Mouse (Mus musculus) liver, embryonic 14.5 days (tissue): ENCODE results near the gene Pdpr.

Experiments
- CTCF ChIP-seq: IDR thresholded peaks from 2 replicates; pipeline ENCODE4 v1.5.1; 2016; ENCODE audit warnings: antibody characterized with exemption, low read depth, control low read depth
- EP300 ChIP-seq: IDR thresholded peaks from 2 replicates; pipeline ENCODE4 v1.6.1; 2016; ENCODE audit warnings: antibody characterized with exemption, low read depth

DNA sequence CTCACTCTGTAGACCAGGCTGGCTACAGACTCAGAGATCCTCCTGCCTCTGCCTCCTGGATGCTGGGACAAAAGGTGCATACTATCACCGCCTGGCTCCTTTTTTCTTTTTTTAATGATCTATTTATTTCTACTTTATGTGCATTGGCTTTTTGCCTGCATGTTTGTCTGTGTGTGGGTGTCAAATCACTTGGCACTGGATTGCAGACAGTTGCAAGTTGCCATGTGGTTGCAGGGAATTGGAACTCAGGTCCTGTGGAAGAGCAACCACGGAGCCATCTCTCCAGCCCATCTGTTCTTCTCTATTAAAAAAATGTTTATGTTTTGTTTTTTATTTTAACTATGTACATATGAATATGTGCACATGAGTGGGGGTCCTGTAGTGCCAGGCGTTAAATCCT lies 25.1 kb downstream of the Pdpr start:
- no peak for TF ChIP-seq CTCF
- TF ChIP-seq EP300: no peak
